Mouse (Mus musculus) small intestine, adult 2 months (tissue): ENCODE results near the gene Cntn2.

ENCODE experiments used
- CTCF ChIP-seq: fragments of 200-500 bp; IDR thresholded peaks from 2 replicates; pipeline ENCODE4 v1.5.1; 2012; ENCODE audit warnings: low read depth, mild to moderate bottlenecking, control low read depth, inconsistent platforms, low read length, moderate library complexity, mixed read lengths; ENCODE audit not compliant: insufficient replicate concordance, insufficient read length; ENCODE audit errors: extremely low read depth
- POLR2A ChIP-seq: fragments of 200-500 bp; IDR thresholded peaks from 2 replicates; pipeline ENCODE4 v1.6.1; 2012; ENCODE audit warnings: low read depth, mild to moderate bottlenecking, control low read depth, inconsistent platforms, low read length, moderate library complexity

GRCm38 (mm10) chr1:132472537-132472936 lies 70.5 kb downstream of the Cntn2 start:
- no peak for TF ChIP-seq CTCF
- no peak for TF ChIP-seq POLR2A
